Mouse (Mus musculus) kidney, postnatal 25 days (tissue): Measurements from ENCODE around the gene Fam83g.

ENCODE experiments used
- DNase-seq, 2 experiments: peaks; one replicate each; pipeline ENCODE4 v3.0.0; 2021; ENCODE audit warnings: mixed read lengths in 2 of 2

The Fam83g gene

DNA sequence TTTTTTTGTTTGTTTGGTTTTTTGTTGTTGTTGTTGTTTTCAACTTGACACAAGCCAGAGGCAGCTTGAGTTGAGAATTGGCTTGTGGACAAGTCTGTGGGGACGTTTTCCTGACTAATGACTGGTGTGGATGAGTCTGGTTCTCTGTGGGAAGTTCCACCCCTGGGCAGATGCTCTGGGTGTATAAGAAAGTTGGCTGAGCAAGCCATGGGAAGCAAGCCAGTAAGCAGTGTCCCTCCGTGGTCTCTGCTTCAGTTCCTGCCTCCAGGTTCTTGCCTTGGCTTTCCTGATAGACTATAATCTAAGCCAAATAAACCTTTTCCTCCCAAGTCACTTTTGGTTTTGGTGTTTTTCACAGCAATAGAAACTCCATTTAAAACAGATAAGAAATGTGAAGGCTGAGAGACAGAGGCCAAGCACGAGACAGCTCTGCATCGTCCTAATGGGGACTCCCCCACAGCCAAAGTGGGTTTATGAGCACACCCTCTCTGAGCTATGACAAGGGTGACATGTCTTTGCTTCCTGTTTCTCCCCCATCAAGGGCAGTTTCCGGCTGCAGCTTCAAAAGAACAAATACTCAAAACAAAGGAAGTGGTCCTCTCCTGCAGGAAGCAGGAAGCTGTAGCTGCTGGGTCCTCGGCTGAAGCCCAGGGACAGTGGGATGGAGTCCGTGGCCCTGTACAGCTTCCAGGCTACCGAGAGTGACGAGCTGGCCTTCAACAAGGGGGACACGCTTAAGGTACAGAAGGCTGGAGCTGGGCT, 31.0 kb upstream of the Fam83g start, which contains the start of gene Grap:
Gene Grap, plus strand, starts transcription at position 580 of the 762 bp plus-strand sequence.
- peak; percentile 51 to 71 for DNase-seq

DNA sequence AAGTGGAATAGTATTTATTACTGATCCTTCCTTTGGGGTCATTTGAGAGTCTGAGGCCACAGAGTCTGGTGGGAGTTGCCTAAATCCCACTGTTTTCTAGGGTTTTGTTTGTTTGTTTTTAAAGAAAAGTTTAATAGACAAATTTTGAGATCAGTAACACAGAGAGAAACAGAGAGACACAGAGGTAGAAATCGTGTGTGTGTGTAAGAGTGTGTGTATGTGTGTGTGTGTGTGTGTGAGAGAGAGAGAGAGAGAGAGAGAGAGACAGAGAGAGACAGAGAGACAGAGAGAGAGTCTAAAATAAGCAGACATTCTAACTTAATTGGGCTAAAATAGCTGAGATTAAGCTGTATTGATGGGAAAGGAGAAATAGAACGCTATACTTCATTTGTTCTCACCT, 30.3 kb upstream of the Fam83g start:
- no peak for DNase-seq

DNA sequence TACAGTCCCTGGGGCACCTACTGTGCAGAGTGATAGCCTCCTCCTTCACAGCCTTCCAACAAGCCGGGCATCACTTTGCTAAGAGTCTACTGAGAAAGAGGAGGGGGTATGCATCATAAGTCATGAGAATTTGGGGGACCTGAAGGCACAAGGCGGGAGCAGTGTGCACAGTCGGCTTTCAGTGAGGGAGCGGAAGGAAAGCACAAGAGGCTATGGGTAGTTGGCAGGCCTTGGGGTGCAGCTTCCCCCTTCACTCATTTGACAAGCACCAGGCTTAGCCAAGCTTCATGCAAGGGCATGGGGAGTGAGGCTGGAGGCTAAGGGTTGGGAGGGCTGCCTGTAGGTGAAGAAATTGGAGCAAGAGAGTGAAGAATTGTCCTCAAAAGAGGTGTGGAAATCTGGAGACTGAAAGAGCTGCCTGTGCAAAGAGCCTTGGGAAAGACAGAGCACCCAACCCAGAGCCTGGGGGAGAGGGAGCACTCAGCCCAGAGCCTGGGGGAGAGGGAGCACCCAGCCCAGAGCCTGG, 29.0 kb upstream of the Fam83g start:
- DNase-seq: no peak

DNA sequence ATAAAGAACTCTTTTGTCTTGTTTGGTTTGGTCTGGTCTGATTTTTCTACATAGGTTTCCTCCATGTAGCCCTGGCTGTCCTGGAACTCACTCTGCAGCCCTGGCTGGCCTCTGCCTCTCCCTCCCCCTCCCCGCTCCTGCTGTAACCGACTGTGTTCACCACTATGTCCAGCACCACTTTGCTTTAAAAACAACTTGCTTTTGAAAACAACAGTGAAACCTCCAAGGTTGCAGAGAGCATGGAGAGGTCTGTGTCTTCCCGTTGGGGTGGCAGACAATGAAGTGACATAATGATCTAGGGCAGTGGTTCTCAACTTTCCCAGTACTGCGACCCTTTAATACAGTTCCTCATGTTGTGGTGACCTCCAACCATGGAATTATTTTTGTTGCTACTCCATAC, 28.2 kb upstream of the Fam83g start:
- no peak for DNase-seq

DNA sequence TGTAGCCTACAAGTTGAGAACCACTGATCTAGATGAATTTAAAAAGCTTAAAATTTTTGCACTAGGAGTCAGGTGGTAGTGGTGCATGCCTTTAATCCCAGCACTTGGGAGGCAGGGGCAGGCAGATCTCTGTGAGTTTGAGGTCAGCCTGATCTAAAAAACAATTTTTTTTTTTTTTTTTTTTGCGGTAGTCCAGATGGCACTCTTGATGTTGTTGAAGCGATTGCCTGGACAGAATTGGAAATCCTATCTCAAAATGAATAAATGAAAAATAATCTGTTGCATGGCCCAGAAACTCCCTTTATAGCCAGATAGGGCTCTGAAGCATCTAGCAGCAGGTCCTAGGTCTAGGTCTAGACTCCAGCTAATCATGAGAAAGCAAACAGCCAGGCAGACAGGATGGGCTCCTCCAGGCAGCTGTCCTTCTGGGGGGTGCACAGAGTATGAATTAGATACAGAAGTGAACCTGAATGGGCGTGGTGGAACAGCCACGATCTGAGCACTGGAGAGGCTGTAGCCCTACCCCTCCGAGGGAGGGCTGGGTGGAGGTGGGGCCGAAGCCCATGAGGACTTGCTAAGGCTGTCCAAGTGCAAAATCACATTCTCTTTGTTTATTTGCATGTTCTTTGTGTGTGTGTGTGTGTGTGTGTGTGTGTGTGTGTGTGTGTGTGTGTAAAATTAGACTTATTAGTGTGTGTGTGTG, 27.6 kb upstream of the Fam83g start:
- DNase-seq: no peak

DNA sequence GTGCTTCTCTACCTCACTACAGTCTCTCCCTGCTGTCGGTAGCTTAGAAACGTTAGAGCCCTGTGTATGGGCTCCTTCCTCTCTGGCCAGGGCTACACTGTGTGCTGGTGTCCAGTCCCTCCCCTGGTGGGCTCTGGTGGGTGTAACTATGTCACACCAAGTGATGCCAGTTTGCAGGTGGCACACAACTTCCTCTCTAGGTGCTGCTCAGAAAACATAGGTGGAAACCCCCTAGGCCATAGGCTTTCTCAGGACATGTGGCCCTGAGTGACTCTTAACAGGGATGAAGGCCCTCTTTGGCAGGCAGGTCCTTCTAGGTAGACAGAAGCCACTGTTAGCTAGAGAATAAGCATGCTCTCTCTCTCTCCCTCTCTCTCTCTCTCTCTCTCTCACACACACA, 26.5 kb upstream of the Fam83g start:
- no peak for DNase-seq

DNA sequence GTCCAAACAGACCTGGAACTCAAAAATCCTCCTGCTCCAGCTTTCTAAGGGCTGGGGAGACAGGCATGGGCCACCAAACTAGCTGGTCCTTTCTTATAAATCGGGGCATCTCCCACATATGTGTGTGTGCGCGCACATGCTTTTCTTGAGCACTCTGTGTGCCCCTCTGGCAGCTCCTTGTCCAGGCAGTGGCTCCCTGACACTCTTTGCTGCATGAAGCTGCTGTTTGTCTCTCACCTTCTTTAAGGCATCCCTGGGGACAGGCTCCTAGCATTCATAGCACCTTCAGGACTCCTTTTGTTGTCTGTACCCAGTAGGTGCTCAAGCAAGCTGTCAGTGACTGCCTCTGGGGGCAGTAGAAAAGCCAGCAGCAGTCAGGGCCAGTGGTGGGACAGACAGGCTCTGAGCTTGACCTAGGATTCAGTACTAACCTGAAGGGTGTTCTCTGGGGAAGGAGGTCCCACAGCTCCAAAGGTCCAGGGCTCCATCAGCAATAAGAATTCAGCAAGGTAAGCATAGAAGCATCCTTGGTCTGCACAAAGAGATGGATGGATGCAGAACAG, 25.4 kb upstream of the Fam83g start:
- DNase-seq: no peak

DNA sequence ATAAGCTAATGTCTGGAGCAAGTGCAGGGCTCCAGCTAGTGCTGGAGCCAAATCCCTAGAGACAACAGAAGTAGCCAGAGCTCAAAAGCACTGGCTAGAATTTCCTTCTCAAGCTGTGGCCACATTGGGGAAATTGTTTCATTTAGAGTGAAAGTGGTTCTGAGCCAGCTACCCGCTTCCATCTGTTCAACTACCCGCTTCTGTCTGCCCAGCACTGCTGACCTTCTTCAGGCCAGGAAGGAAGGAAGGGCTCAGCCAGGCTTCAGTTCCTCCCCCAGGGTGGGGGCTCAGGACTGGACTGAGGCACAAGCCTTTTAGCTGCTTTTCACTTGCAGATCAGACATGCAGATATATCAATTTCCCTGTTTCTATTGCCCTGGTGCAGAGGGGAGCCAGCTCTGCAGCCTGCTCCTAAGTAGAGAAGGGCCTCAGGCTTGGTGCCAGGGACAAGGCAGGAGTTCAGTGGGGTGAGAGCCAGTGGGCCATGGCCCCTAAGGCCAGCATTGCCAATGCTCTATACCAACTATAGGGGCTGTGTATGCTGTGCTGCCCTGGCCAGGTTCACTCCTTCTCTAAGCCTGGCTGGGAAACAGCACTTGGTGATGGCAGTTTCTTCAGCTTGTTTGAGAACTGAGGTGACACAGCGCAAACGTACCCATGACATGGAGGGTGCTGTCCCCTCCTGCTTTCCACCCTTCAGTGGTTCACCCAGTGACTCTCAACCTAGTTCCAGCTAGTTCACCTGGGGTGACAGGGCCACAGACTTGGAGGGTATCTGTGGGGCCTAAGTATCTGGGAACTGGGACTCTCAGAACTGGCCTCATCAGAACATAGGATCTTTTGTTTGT, 24.7 kb upstream of the Fam83g start:
- peak; percentile 28 to 61 for DNase-seq

DNA sequence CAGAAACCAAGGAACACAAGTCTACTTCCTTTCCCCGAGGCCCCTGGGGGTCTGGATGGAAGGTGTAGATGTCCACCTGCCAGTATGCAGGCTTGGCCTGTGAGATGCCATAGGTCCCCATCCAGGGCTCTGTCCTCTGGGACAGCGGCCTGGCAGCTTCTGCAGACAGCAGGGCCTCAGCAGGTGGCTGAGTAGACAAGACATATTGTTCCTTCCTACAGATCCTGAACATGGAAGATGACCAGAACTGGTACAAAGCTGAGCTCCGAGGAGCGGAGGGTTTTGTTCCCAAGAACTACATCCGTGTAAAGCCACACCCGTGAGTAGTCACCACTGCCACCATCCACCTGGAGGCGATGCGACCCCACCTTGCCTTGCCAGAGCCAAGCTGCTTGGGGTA, 23.9 kb upstream of the Fam83g start:
- no peak for DNase-seq

DNA sequence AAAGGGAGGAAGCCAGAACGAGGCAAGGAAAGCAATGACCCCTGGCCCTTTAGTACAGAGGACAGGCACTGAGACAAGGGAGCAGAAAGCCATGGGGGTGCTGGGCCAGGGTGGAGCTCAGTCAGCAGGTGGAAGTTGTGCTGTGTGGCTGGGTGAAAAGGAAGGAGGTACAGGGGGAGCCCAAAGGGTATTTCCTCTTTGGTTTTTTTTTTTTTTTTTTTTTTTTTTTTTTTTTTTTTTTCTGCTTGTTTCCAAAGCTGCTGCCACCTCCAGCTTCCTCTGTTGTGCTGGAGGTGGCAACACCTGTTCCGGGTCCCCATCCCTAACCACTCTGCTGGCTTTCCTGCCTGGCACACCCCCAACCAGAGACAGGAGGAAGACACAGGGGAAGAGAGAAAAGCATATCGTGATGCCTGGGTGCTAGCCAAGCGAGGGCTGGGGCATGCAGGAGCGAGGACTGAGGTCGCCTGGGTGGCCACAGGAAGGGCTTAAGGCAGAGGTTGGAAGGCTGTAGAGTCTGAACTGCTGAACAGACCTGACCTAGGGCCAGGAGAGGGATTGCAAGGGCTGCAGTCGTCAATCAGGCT, 23.0 kb upstream of the Fam83g start:
- DNase-seq: no peak

DNA sequence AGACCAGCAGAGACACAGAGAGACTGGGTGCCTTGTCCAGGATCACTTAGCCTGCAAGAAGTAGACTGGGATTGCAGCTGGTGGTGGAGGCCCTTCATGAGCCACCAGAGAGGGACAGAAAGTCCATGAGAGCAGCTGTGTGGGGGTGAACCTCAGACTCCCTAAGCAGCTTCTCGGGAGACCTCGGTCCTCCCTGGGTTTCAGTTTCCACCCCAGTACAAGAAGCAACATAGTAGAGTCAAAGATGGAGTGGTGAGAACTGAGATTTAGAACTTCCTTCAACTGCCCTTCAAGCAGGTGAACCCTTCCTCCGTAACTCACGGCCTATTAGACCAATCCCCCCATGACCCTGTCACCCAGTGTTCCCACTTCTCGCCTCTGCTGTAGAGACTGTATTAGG, 21.7 kb upstream of the Fam83g start:
- DNase-seq: no peak

DNA sequence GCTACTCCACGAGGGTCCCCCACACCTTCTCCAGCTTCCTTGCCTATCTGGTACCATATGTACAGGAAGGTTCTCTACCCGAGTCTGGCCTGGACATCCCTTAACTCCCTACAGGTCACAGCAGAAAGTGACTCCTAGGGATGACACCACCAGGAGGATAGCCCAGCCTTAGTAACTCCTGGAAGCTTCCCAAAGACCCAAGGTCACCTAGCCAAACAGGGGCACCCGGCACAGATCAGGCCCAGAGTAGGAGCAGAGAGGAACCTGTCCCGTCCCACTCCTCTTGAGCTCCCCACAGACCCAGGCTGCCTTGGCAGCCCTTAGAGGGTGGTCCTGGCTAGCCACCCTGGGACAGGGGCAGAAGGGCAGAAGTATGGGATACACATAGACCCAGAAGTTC, 18.5 kb upstream of the Fam83g start:
- no peak for DNase-seq

DNA sequence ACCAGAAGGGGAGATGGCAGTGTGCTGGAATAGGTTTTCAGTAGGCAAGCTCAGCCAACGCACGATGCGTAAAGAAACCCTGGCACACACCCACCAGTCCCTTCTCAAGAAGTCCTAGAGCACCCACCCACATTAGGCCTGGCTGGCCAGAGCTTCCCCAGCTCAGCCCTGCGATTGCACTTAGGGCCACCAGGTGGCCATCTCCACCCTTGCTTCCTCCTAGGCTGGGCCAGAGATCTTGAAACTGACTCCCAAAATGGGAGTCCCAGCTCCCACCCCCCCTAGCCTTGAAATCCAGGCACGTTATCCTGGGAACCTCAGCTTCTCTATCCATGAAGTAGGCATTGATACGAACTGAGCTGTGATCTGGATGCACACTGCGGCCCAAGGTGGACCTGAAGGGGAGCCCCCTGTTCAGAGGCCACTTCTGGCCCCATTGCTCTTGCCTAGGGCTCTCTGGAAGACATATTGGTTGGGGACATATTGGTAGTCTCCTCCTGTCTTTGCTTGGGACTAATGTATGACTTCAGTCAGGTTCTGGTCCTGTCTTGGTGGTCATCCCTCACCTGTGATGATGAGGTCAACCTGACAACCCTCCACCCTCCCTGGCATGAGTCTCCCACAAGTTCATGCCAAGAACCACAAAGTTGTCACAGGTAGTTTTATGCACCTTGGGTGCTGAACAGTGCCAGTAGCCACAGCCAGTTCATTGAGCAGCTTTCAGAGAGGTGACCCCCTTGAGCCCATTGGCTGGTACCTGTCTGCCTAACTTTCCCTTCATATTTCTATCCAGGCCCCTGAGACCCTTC, 17.7 kb upstream of the Fam83g start:
- peak; percentile 49 to 63 for DNase-seq

DNA sequence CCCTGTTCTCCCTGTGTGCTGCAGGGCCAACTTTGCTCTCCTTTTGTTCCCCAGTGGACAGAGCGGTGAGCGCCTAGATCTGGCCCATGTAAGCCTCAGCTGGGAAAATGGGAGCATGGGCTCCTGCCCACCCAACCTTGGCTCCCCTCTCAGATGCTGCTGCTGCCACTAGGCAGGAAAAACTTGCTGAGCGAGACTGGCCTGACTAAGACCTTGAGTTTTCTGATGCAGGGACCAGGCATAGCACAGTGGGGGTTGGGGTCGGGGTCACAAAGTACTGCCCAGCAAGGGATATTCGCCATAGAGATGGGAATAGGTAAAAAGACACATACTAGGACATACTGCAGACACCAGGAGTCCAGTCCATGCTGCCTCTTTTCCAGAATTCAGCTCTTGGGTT, 16.6 kb upstream of the Fam83g start:
- DNase-seq: no peak

DNA sequence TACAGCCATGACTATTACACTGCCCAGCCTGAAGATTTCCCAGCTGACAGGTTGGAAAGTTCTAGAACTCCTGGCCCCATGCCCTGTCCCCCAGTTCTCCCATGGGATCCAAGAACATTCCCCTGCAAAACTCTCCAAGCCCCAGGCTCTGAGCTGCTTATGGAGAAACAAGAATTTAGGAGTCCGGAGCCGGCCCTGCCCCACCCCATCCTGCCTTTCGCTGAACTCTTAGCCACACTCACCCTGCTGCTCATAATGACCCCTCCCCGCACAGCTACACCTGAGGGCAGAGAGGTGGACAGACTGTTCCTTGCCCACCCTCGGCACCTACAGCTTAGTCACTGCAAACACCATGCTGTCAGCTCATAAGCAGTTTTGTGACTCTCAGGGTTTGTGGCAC, 16.1 kb upstream of the Fam83g start:
- no peak for DNase-seq

DNA sequence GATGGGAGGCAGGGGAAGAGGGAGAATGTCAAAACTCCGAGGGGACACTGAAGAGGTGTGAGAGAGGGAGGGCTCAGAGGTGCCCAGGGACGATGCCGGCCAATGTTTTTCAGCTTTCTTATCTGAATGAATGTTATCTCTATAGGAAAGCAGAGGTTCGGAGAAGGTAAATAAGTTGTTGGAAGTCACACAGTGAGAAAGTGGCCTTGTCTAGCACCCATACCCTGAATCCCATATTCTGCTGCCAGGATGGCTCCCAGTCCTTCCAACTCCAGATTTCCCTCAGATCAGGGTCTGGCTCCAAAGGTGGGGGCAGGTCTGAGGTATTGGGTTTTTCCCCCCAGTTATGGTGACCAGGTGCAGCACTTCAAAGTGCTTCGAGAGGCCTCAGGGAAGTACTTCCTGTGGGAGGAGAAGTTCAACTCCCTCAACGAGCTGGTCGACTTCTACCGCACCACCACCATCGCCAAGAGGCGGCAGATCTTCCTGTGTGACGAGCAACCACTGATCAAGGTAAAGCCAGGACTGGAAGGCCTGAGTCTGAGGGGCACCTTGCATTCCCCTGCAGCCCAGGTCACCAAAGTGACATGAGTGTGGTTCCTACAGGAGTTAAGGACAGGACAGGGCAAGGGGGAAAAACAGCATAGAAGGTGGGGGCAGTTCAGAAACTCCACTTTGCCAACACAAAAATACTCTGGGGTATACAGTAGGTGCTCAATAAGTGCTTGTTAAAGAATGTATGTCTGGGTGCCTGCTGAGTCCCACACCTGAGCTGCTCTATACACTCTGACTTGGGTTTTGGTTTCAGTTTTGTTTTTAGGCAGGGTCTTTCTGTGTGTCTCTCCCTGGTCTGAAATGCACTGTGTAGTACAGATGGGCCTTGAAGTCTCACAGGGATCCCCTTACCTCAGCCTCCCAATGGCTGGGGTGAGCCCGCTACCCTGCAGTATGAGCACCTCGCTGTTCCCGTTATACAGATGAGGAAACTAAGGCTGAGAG, 14.1 kb upstream of the Fam83g start:
- DNase-seq: no peak

DNA sequence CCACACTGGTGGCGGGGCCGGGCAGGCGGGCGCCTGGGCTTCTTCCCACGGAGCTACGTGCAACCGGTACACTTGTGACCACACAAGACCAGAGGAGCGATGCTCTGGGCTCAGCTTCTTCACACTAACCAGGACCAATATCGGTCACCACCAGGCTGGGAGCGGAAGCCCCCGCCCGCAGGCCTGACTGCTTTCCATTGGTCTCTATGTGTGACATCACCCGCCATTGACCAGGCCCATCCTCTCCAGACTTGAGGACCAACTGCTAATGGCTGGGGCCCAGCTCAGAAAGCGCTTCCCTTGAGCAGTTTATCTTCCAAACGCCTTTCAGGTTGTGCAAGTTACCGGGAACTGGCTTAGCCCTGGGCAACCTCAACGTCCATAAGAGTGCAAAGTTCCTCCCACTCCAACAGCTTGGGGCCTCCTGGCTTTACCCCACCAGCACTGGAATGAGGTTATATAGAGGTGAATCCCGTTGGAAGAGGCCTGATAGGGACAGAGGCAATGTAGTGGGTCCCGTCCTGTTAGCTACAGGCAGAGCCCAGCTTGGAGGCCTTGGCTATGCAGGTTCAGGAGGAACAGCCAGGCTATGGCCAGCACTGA, 12.0 kb upstream of the Fam83g start:
- no peak for DNase-seq

DNA sequence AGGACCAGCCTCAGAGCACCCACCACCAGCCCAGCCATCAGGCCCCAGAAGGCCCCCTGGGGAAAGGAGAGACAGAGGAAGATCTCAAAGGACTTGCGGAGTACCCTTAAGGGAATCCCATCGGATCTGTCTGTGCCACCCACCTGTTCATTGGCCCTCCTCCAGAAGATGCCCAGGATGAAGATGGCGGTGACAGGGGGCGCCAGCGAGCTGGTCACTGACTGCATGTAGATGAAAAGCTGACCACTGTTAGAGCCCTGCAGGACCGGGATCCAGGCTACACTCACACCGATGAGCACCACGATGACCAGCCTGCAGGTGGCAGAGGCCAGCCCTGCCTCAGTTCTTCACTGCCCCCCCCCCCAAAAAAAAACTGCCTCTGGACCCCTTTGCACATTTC, 10.2 kb upstream of the Fam83g start:
- peak; percentile 76 to 79 for DNase-seq

DNA sequence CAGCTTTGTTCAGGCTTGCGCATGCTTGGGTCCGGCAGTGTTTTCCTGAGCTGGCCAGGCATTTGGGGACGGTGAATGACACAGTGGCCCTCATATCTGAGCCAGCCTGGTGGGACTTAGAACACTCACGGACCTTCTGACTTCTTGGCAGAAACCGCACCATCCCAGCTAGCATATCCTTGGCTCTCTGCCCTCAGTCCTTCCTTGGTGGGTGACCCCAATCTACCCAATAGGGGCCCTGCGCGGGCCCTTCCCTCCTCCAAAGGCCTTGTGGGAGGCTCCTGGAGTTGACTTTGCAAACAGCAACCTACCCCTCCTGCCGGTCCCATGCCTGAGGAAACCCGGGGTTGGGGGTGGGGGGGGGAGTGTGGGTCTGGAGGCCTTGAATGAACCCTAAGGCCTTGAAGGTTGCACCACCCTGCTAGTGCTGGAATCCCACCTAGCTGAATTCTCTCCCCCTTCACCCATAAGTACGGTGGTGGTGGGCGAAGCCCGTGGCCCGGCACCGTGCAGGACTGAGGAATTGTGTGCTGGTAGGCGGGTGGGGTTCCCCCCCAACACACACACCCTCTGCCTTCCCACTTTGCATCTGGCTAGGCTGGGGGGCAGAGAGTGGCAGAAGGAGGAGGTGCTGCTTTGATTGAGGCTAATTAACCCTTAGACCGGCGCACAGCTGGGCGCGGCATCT, 9.6 kb upstream of the Fam83g start:
- DNase-seq: no peak

DNA sequence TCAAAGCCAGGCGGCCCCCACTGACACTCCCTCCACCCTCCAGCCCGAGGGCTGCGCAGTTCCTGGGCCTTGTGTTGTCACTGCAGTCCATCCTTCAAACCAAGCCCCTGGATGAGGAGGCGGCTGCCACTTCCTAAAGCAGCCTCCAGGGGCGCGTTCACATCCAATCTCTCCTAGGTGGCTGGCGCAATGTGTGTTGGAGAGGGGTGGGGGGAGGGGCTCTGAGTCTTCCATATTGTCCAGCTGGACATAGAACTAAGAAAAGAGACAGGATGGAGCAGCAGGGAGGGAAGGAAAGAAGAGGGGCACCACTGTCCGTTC, 9.1 kb upstream of the Fam83g start:
- no peak for DNase-seq
